Mouse (Mus musculus) liver, embryonic 14.5 days (tissue): ENCODE data around the gene Elovl2.
"Not testable (repeated sequence)": the region's sequence is repeated elsewhere in the genome, so short reads cannot be mapped to it uniquely, and the experiment has no call there.

Experiments used
- CTCF ChIP-seq: IDR thresholded peaks from 2 replicates; pipeline ENCODE4 v1.5.1; 2016; ENCODE audit warnings: antibody characterized with exemption, low read depth, control low read depth
- EP300 ChIP-seq: IDR thresholded peaks from 2 replicates; pipeline ENCODE4 v1.6.1; 2016; ENCODE audit warnings: antibody characterized with exemption, low read depth

DNA sequence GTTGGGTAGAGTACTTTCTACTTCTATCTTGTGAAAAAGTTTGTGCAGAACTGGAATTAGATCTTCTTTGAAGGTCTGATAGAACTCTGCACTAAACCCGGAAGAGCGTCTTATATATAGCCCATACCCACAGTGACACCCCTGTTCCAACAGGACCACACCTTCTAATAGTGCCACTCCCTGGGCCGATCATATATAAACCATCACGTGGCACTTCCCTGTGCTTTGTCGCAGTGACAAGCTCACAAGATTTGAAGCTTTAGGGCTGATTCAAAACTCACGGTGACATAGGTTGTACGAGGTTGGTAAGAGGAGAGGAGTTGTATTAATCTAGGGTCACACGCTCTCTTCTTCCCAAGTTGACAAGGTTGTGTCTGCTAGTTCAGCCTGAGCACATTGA lies 41.4 kb upstream of the Elovl2 start:
- not testable (repeated sequence) for TF ChIP-seq CTCF, EP300
